Mouse (Mus musculus): ENCODE measurements around the gene Klhl42. TPM values are rescaled to one million over a fixed set of nuclear protein-coding genes. Genes with fewer than 3 reads are reported as not detected.
A peak's percentile ranks its signal among the peaks of the same experiment; 100 is the strongest.

Klhl42 gene
- polyA plus RNA-seq, 1 experiment from 2014 or later = 14.6 TPM

DNA sequence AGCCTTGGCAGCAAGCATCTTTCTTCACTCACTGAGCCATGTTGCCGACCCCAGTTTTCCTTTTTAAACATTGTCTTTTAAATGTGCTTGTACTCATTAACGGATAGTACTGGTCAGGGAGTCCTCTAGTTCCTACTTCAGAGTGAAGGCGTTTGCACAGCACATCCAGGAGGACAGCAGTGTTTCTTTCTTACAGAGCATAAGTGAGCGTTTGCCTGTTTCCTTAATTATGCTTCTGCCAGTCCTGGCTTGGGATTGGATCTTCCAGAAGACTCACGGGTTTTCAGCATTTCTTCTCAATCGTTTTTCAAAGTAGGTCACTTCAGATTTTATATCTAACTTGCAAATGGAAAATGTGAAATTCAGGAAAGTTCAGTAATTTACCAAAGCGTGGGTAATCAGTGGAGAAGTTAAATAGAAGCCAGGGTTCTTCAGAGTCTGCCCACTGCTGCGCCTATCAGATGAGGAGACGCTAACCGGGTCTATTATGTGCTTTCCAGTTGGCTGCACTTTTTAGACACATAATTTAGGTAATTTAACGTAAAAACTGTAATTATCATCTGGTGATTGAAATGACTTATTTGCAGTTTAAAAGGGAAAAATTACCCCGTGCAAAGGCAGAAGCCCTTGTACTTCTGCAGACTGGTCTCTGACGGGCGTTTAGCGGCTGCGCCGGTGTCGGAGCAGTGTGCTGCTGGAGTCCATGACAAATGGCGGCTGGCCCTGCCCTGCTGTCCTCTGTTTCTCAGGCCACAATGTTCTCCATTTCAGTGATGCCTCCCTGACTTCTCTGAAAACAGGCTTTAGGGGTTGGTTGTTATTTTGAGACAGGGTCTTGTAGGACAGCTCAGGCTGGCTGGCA, 37.2 kb upstream of the Klhl42 start:
- 86% methylated on average over 19 of the region's 19 CpGs for WGBS
- no peak for TF ChIP-seq CTCF (IDR thresholded peaks at IDR 0.05; ENCODE audit: low read depth)
- Histone ChIP-seq H3K27ac (ENCODE audit: low read depth) (no peak overlapping the region), H3K9me3 (ENCODE audit: low read depth, low read length) (no peaks in the 10 kb centered on the region), H3K9ac (no peak overlapping the region), H3K27me3 (ENCODE audit: insufficient read depth, low read length) (no peaks in the 10 kb centered on the region), H3K4me1 (ENCODE audit: insufficient read depth) (no peaks in the 10 kb centered on the region), H3K4me2 (no peak overlapping the region), H3K36me3 (ENCODE audit: insufficient read depth) (peaks cover 78% of the 10 kb centered on the region), H3K4me3 (ENCODE audit: low read depth, low read length) (no peak overlapping the region)
- ATAC-seq (ENCODE audit: insufficient read depth) (no peak), DNase-seq (no peak)

DNA sequence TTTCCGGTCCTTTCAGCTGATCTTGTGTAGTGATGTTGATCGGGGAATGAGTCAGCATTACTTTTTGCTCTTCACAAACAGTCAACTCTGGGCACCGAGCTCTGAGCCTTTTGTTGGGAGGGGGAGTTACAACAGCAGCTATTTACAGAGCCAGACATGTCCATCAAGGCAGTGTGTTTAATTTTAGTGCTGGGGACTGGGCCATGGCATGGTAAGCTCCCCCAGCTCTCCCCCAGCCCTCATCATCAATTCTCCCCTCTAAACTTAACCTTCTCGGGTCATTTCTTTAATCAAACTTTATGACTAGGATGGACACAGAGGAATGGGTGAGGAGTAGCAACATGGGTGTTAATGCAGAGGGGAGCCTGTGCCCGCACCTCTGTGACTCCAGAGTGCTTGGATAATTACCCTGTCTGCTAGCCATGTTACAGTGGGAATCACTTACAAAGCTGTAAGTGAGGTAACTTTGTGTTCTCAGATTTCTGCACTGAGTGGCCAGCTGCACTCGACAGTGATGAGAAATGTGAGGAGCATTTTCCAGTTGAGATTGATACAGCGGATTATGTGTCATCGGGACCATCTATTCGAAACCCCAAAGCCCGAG, 35.7 kb upstream of the Klhl42 start:
- no peak for DNase-seq
- ATAC-seq (ENCODE audit: insufficient read depth) = no peak
- no peaks in the 10 kb centered on the region for H3K9me3 ChIP-seq (ENCODE audit: low read depth, low read length)
- TF ChIP-seq CTCF (IDR thresholded peaks at IDR 0.05; ENCODE audit: low read depth) = no peak
- H3K9ac ChIP-seq = no peak overlapping the region
- no peak overlapping the region for H3K4me3 ChIP-seq (ENCODE audit: low read depth, low read length)
- 86% methylated on average over 10 of the region's 10 CpGs for WGBS
- H3K36me3 ChIP-seq (ENCODE audit: insufficient read depth) = peaks cover 75% of the 10 kb centered on the region
- H3K27ac ChIP-seq (ENCODE audit: low read depth) = no peak overlapping the region
- no peaks in the 10 kb centered on the region for H3K27me3 ChIP-seq (ENCODE audit: insufficient read depth, low read length)
- no peaks in the 10 kb centered on the region for H3K4me1 ChIP-seq (ENCODE audit: insufficient read depth)
- H3K4me2 ChIP-seq = no peak overlapping the region

DNA sequence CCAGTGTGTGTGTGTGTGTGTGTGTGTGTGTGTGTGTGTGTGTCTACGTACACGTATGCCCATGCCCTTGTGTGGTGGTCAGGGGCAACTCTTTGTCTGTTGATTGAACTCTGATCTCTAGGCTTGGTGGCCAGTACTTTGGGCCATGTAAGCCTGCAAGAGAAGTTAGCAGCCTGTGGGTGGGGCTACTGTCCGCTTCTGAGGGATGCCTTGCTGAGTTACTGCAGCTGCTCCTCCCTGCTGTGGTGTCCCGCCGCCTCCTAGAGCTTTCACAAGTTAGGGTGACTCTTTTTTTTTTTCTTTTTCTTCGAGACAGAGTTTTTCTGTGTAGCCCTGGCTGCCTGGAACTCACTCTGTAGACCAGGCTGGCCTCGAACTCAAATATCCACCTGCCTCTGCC, 31.9 kb upstream of the Klhl42 start:
- Histone ChIP-seq H3K9ac (no peak overlapping the region), H3K4me1 (ENCODE audit: insufficient read depth) (no peaks in the 10 kb centered on the region), H3K27ac (ENCODE audit: low read depth) (no peak overlapping the region), H3K27me3 (ENCODE audit: insufficient read depth, low read length) (no peaks in the 10 kb centered on the region), H3K9me3 (ENCODE audit: low read depth, low read length) (no peaks in the 10 kb centered on the region), H3K36me3 (ENCODE audit: insufficient read depth) (peaks cover 74% of the 10 kb centered on the region), H3K4me2 (no peak overlapping the region), H3K4me3 (ENCODE audit: low read depth, low read length) (no peak overlapping the region)
- ATAC-seq (ENCODE audit: insufficient read depth) = 0 out of 2 replicates have a peak, but pooled peaks have one; percentile 41
- peak; percentile 34 for DNase-seq
- TF ChIP-seq CTCF (IDR thresholded peaks at IDR 0.05; ENCODE audit: low read depth) = 0 out of 2 replicates have a peak, but pooled peaks have one; percentile 6
- 60% methylated on average over 7 of the region's 7 CpGs for WGBS

DNA sequence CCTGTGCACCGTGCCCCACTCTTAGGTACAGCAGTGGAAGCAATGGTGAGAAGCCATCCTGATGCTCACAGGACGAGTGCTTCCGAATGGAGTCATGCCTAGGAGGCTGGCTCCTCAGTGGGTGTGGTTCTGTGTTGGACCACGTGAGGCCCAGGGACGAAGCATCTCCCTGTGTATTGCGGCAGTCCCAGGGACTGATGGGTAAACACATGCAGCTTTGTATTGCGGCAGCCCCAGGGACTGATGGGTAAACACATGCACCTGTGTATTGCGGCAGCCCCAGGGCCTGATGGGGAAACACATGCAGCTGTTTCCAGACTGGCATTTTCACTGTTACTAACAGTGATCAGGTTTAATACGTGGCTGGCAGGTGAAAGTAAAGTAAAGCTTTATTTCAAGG, 29.5 kb upstream of the Klhl42 start:
- no peak for DNase-seq

DNA sequence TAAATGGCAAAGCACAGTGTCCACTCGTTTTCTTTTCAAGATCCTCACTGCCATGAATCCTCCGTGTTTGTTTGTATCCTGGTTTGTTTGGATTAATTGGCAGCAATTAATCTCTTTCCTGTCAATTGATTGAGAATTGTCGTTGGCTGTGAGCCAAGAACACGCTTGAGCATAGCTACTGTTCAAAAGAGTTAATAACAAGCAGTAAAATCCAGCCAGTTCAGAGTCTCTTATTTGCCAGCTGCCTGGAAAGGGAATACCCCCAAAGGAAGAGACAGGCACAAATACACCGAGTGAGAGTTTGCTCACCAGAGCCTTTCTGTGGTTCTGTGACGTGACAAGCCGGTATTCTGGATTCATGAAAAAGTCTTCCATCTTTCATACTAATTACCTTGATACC, 29.1 kb upstream of the Klhl42 start:
- DNase-seq (no peak), ATAC-seq (ENCODE audit: insufficient read depth) (no peak)
- WGBS = 74% methylated on average over 7 of the region's 7 CpGs
- Histone ChIP-seq H3K9me3 (ENCODE audit: low read depth, low read length) (no peaks in the 10 kb centered on the region), H3K27me3 (ENCODE audit: insufficient read depth, low read length) (no peaks in the 10 kb centered on the region), H3K27ac (ENCODE audit: low read depth) (no peak overlapping the region), H3K9ac (no peak overlapping the region), H3K4me3 (ENCODE audit: low read depth, low read length) (no peak overlapping the region), H3K4me2 (no peak overlapping the region), H3K4me1 (ENCODE audit: insufficient read depth) (no peaks in the 10 kb centered on the region), H3K36me3 (ENCODE audit: insufficient read depth) (peaks cover 67% of the 10 kb centered on the region)
- TF ChIP-seq CTCF (IDR thresholded peaks at IDR 0.05; ENCODE audit: low read depth) = no peak

More for the DNA sequence above, 29.5 kb upstream of the Klhl42 start:
- ATAC-seq (ENCODE audit: insufficient read depth) = no peak
- Histone ChIP-seq H3K27ac (ENCODE audit: low read depth) (no peak overlapping the region), H3K27me3 (ENCODE audit: insufficient read depth, low read length) (no peaks in the 10 kb centered on the region), H3K9ac (no peak overlapping the region), H3K36me3 (ENCODE audit: insufficient read depth) (peaks cover 67% of the 10 kb centered on the region), H3K4me3 (ENCODE audit: low read depth, low read length) (no peak overlapping the region), H3K9me3 (ENCODE audit: low read depth, low read length) (no peaks in the 10 kb centered on the region), H3K4me2 (no peak overlapping the region), H3K4me1 (ENCODE audit: insufficient read depth) (no peaks in the 10 kb centered on the region)
- WGBS = 81% methylated on average over 9 of the region's 9 CpGs
- TF ChIP-seq CTCF (IDR thresholded peaks at IDR 0.05; ENCODE audit: low read depth) = no peak

DNA sequence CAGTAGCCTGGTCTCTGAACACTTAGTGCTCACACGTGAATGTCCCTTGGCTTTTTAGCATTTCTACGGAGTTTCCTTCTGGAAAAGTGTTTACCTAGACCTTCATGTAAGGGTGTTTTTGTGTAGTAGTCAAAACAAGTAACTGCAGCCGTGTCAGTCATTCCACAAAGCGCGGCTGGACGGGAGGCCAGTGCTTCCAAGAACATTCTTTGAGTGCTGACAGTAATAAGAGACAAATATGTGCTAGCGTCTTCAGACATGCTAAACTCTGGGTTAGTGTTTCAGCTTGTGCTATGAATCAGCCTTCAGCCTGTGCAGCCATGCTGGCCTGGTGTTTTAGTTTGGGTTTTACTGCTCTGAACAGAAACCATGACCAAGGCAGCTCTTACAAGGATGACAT, 28.5 kb upstream of the Klhl42 start:
- H3K9me3 ChIP-seq (ENCODE audit: low read depth, low read length) = no peaks in the 10 kb centered on the region
- H3K4me2 ChIP-seq = no peak overlapping the region
- H3K9ac ChIP-seq = no peak overlapping the region
- DNase-seq (no peak), ATAC-seq (ENCODE audit: insufficient read depth) (no peak)
- no peaks in the 10 kb centered on the region for H3K4me1 ChIP-seq (ENCODE audit: insufficient read depth)
- H3K36me3 ChIP-seq (ENCODE audit: insufficient read depth) = peaks cover 69% of the 10 kb centered on the region
- H3K27me3 ChIP-seq (ENCODE audit: insufficient read depth, low read length) = no peaks in the 10 kb centered on the region
- H3K27ac ChIP-seq (ENCODE audit: low read depth) = no peak overlapping the region
- no peak for TF ChIP-seq CTCF (IDR thresholded peaks at IDR 0.05; ENCODE audit: low read depth)
- H3K4me3 ChIP-seq (ENCODE audit: low read depth, low read length) = no peak overlapping the region
- 83% methylated on average over 7 of the region's 7 CpGs for WGBS

DNA sequence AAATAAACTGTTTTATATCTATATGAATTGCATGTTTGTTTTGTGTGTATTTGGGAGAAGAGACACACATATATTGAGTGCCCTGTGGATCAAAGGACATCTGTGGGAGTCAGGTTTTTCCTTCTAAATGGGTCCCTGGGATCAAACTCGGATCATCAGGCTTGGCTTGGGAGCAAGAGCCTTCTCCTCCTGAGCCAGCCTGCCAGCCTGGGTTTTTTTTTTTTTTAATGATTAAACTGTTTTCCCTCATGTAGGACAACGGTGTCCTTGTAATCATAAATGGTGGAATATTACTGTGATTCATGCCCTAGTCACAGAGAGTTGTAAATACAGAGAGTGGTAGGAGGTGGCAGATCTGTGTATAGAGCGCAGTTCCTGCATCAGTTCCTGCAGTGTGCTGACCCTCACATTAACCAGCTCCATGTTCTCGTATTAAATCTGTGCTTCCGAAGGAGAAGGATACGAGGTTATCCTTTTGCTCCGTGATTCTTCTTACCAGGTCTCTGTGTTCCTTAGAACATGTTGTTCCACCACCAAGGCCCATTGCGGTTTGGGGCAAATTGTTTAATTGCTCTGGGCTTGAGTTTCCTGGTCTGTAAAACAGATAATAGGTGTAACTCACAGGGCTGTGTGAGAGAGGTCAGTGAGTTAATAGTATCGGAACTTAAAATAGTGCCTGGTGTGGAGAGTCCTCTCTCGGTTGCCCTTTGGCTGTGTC, 26.8 kb upstream of the Klhl42 start:
- Histone ChIP-seq H3K4me2 (no peak overlapping the region), H3K36me3 (ENCODE audit: insufficient read depth) (peaks cover 68% of the 10 kb centered on the region), H3K9me3 (ENCODE audit: low read depth, low read length) (no peaks in the 10 kb centered on the region), H3K9ac (no peak overlapping the region), H3K4me1 (ENCODE audit: insufficient read depth) (no peaks in the 10 kb centered on the region), H3K4me3 (ENCODE audit: low read depth, low read length) (no peak overlapping the region), H3K27me3 (ENCODE audit: insufficient read depth, low read length) (no peaks in the 10 kb centered on the region), H3K27ac (ENCODE audit: low read depth) (no peak overlapping the region)
- 87% methylated on average over 10 of the region's 10 CpGs for WGBS
- no peak for TF ChIP-seq CTCF (IDR thresholded peaks at IDR 0.05; ENCODE audit: low read depth)
- ATAC-seq (ENCODE audit: insufficient read depth) (no peak), DNase-seq (no peak)

Measured in lung, embryonic 14.5 days (tissue).